Mouse (Mus musculus) liver, embryonic 18 days (tissue): ENCODE measurements around the gene Ccdc127. TPM values are rescaled to one million over a fixed set of nuclear protein-coding genes. Genes with fewer than 3 reads are reported as not detected.

ENCODE experiments used
- polyA plus RNA-seq: library from polyadenylated mRNA; depleted of rRNA; stranded (reverse); fragments of >200 nt; gene quantifications from 2 replicates; pipeline ENCODE4 v1.2.3, GENCODE M21; 2012; rRNA removed

Gene Ccdc127
- 3.8 and 4.9 TPM in 2 replicates for polyA plus RNA-seq

DNA sequence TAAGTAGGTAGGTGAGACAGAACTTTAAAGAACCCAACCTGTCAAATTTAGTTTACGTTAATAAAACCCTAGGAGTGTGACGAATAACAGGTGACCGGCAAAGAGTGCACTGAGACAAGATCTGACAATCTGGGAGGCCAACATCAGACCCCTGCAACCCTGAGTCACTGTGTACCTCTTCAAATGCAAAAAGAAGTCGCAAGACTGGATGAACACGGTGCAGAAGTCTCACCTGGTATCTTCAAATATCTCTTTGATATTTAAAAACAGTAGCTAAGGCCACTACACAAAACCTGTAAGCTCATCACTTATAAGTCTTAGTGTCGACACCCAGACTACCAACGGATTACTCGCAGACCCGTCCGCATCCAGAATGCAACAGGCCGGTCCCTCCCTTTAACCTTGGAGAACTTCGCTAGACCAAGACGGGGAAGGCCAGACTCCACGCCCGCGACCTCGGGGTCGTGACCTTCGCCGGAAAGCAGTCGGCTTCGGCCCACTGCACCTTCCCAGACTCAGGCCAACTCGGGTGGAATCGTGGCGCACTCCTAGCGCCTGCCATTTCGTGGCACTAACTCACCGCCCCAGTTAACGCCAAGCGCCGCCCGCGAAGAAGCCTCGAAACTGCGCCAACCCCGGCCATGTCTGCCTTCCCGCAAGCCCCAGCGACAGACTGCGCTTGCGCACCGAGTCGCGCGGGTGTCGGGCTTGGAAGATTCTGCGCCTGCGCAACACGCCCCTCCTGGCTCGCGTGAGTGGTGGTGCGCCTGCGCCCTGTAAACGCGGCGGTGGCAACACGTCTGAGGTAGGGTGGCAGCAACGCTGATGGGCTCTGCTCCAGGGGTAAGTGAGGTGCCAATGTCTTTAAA, at the start of gene Ccdc127, which contains the start of gene Sdha:
Gene Ccdc127 (plus strand): TSS at position 744 of the 869 bp plus-strand sequence.
Gene Sdha (minus strand): TSS at position 715 of the 869 bp plus-strand sequence.

DNA sequence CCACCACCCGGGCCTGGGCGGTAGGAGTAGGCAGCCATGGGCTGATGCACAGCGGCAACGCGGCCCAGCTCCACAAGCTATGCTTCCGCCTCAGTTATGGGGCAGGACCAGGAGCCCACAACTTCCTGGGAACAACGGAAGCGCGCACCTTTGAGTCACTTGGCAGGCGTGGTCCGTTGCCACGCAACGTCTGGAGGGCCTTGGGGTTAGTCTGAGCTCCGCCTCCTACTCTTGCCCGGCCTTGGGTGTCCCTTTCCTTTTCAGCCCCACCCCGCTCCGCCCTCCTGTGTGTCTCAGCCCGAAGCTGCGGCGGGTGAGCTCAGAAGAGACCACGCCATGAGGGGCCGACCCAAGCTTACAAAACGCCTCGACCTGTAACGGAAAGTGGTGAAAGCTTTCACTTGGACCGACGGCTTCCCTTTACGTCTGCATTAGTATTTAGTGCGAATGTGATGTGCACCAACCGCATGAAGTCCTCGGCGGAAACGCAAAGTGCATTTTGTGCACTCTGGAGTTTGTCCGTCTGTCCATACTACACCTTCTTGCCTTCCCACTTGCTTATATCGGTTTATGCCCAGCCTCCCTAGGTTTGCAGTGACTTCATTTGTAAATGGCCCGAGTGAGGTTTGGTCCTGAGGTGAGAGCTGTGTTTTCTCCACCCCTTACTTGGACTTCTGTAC, 32.8 kb upstream of the Ccdc127 start, which contains the start of gene Pdcd6:
Gene Pdcd6 (minus strand): TSS at position 411 of the 680 bp plus-strand sequence.

DNA sequence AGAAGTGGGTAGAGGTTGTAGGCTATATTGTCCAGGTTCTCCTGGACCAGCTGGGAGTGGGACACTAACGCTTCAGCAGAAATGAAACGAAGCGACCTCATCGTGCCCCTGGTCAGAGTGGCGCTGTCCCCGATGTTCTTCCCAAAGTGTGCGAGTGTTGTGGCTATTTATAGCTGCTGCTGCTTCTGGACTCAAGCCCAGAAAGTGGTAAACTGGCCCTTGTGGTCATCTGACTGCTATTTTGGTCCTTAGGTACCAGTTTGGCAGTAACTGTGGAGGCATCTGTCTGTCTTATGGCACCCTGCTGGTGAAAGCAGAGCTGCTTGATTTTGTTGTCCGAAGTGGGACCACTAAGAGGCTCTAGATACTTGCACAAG, 13.7 kb downstream of the Ccdc127 start, which contains the start of gene Lrrc14b:
Gene Lrrc14b (minus strand): TSS at position 147 of the 377 bp plus-strand sequence.

DNA sequence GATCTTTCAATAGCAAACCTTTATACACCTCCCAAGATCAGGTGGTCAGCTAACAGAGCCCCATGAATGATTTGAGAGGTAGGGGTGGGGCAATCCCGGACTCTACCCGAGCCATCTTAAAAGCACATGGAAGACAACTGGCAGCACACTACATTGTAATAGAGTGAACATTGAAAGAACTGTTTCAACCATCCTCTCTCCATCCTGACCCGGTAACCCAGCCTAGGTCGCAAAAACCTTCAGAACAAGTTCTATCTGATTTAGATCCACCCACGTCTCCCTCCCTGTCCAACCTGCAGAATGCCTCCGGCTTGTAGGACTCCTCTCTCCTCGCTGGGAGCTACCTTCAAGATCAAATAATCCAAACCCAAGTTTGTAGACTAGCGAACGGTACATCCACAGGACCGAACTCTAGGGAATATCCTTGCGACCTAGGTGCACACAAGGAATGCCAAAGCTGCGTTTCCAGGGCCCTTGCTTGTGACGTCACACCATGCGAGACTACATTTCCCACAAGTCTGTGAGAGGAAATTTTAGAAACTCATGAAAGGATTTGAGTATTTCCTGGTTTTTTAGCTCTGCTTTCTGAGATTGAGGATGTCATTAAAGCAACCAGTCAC, 40.4 kb downstream of the Ccdc127 start, which contains the start of gene Zfp72:
Gene Zfp72 (minus strand): TSS at position 466 of the 620 bp plus-strand sequence.

DNA sequence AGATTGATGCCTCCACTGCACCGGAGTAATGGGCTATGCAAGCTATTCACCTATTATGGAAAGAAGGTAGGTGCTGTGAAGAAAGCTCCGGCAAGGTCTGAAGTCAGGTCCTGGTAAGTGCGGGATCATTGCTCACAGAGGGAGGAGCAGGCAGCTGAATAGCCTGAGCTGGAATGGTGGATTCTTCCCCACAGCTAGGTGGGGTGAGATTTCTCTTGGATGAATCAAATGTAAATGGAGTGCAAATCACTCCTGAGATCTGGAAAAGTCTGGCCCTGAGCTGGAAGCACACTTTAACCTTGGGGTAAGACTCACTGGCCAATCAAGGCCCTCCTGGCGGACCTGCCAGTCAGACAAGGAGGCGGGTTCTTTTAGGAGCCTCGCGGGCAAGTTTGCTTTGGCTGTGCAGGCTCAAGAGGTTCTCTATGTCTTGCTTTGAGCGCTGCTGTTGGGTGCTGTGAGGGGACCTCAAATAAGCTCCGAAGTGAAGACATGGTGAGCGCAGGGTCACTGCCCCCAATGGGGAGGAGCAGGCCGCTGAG, 49.3 kb downstream of the Ccdc127 start, which contains the start of gene Ftl1-ps1:
Gene Ftl1-ps1 (plus strand): TSS at position 397 of the 542 bp plus-strand sequence.

Other genes starting within 250 kb of the Ccdc127 start
- 0.01 TPM in 1 of 2 replicates, not detected in the other for gene Slc9a3, start 228.9 kb upstream of the Ccdc127 start, polyA plus RNA-seq
- 10.2 and 10.6 TPM in 2 replicates for gene Exoc3, start 141.6 kb upstream of the Ccdc127 start, polyA plus RNA-seq
- 0.10 and 0.22 TPM in 2 replicates for gene Ahrr, start 58.0 kb upstream of the Ccdc127 start, polyA plus RNA-seq
- 61.4 and 64.4 TPM in 2 replicates for gene Pdcd6, start 32.7 kb upstream of the Ccdc127 start, polyA plus RNA-seq
- gene Sdha, start within 50 bp of the Ccdc127 start, polyA plus RNA-seq, result 109 and 111 TPM in 2 replicates
- gene Lrrc14b, start 13.7 kb downstream of the Ccdc127 start, polyA plus RNA-seq, result 0.07 and 0.13 TPM in 2 replicates
- 0.26 and 0.37 TPM in 2 replicates for gene Zfp72, start 40.5 kb downstream of the Ccdc127 start, polyA plus RNA-seq
- gene Ftl1-ps1, start 49.4 kb downstream of the Ccdc127 start, polyA plus RNA-seq, result 37.8 and 60.0 TPM in 2 replicates
- gene Zfp825, start 143.7 kb downstream of the Ccdc127 start, polyA plus RNA-seq, result 3.7 and 3.9 TPM in 2 replicates